Mouse (Mus musculus): ENCODE data around the gene Pknox2. TPM values are rescaled to one million over a fixed set of nuclear protein-coding genes. Genes with fewer than 3 reads are reported as not detected.

Gene Pknox2
- total RNA-seq, 1 experiment, result 1.8 TPM

- TF ChIP-seq MAFK (IDR thresholded peaks at IDR 0.05; ENCODE audit: insufficient read depth, low read depth, low read length) (no peak), ZC3H11A (IDR thresholded peaks at IDR 0.05; ENCODE audit: borderline replicate concordance, low read depth, low read length) (no peak), HCFC1 (IDR thresholded peaks at IDR 0.05; ENCODE audit: borderline replicate concordance, insufficient read depth, low read length) (no peak), ZNF384 (IDR thresholded peaks at IDR 0.05; ENCODE audit: low read depth, low read length) (no peak), CHD2 (IDR thresholded peaks at IDR 0.05; ENCODE audit: low read depth, low read length) (no peak)
- Histone ChIP-seq H3K4me3 (ENCODE audit: insufficient read depth in 1 of 2, low read depth in 1 of 2, low read length in 2 of 2, poor library complexity in 1 of 2, severe bottlenecking in 1 of 2) (no peak overlapping the region), H3K4me1 (ENCODE audit: control insufficient read depth in 2 of 2, insufficient read depth in 2 of 2, low read length in 2 of 2, poor library complexity in 1 of 2) (no peaks in the 10 kb centered on the region), H3K27ac (ENCODE audit: insufficient read depth, low read depth, low read length, poor library complexity, severe bottlenecking) (no peak overlapping the region), H3K36me3 (ENCODE audit: control insufficient read depth, insufficient read depth, low read length, poor library complexity, severe bottlenecking) (no peaks in the 10 kb centered on the region), H3K9ac (ENCODE audit: insufficient read depth, low read depth, low read length, poor library complexity, severe bottlenecking) (no peak overlapping the region), H3K9me3 (ENCODE audit: control insufficient read depth, insufficient read depth, low read depth, low read length) (no peaks in the 10 kb centered on the region)
- DNase-seq (ENCODE audit: low read depth, low spot score), result no peak
- in situ Hi-C loops (cut with MboI; ENCODE audit: low sequenced_read_pairs in 2 of 2, unreplicated experiment in 2 of 2), result no loop called here
Observed at GRCm38 (mm10) chr9:37123384-37123783, 23.8 kb downstream of the Pknox2 start.

DNA sequence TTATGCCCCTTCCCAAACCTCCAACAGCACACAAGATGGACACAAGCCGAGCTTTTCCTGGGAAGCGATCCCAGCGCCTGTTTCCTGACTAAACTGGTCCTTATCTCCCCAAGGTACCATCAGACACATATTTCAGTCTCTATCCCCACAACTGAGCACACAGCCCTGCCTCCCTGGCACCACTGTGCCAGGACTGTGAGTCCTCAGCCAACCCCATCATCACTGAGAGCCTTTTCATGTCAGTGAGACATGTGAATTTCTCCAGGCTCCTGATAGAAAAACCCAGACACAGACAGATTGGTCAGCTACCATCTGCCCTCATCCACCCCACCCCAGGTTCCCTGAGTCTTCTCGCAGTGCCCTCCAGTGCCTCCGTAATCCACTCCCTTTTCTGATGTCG, 24.2 kb downstream of the Pknox2 start:
- TF ChIP-seq HCFC1 (IDR thresholded peaks at IDR 0.05; ENCODE audit: borderline replicate concordance, insufficient read depth, low read length), result no peak
- no peak for TF ChIP-seq MAFK (IDR thresholded peaks at IDR 0.05; ENCODE audit: insufficient read depth, low read depth, low read length)
- TF ChIP-seq ZC3H11A (IDR thresholded peaks at IDR 0.05; ENCODE audit: borderline replicate concordance, low read depth, low read length), result no peak
- TF ChIP-seq ZNF384 (IDR thresholded peaks at IDR 0.05; ENCODE audit: low read depth, low read length), result no peak
- no peak for DNase-seq (ENCODE audit: low read depth, low spot score)
- H3K27ac ChIP-seq (ENCODE audit: insufficient read depth, low read depth, low read length, poor library complexity, severe bottlenecking), result no peak overlapping the region
- H3K9ac ChIP-seq (ENCODE audit: insufficient read depth, low read depth, low read length, poor library complexity, severe bottlenecking), result no peak overlapping the region
- H3K4me1 ChIP-seq (ENCODE audit: control insufficient read depth in 2 of 2, insufficient read depth in 2 of 2, low read length in 2 of 2, poor library complexity in 1 of 2), result no peaks in the 10 kb centered on the region
- H3K4me3 ChIP-seq (ENCODE audit: insufficient read depth in 1 of 2, low read depth in 1 of 2, low read length in 2 of 2, poor library complexity in 1 of 2, severe bottlenecking in 1 of 2), result no peak overlapping the region
- in situ Hi-C loops (cut with MboI; ENCODE audit: low sequenced_read_pairs in 2 of 2, unreplicated experiment in 2 of 2), result no loop called here
- no peaks in the 10 kb centered on the region for H3K36me3 ChIP-seq (ENCODE audit: control insufficient read depth, insufficient read depth, low read length, poor library complexity, severe bottlenecking)
- no peaks in the 10 kb centered on the region for H3K9me3 ChIP-seq (ENCODE audit: control insufficient read depth, insufficient read depth, low read depth, low read length)

GRCm38 (mm10) chr9:37122381-37122780, 24.8 kb downstream of the Pknox2 start:
- no peak for TF ChIP-seq MAFK (IDR thresholded peaks at IDR 0.05; ENCODE audit: insufficient read depth, low read depth, low read length)
- no peak for TF ChIP-seq ZNF384 (IDR thresholded peaks at IDR 0.05; ENCODE audit: low read depth, low read length)
- TF ChIP-seq HCFC1 (IDR thresholded peaks at IDR 0.05; ENCODE audit: borderline replicate concordance, insufficient read depth, low read length), result no peak
- no peak for TF ChIP-seq ZC3H11A (IDR thresholded peaks at IDR 0.05; ENCODE audit: borderline replicate concordance, low read depth, low read length)
- no peak for TF ChIP-seq CHD2 (IDR thresholded peaks at IDR 0.05; ENCODE audit: low read depth, low read length)
- in situ Hi-C loops (cut with MboI; ENCODE audit: low sequenced_read_pairs in 2 of 2, unreplicated experiment in 2 of 2), result no loop called here
- no peaks in the 10 kb centered on the region for H3K36me3 ChIP-seq (ENCODE audit: control insufficient read depth, insufficient read depth, low read length, poor library complexity, severe bottlenecking)
- peaks cover 1 to 2% of the 10 kb centered on the region in 2 experiments; a peak in 2 of 4 replicates for H3K4me1 ChIP-seq (ENCODE audit: control insufficient read depth in 2 of 2, insufficient read depth in 2 of 2, low read length in 2 of 2, poor library complexity in 1 of 2)
- H3K9me3 ChIP-seq (ENCODE audit: control insufficient read depth, insufficient read depth, low read depth, low read length), result no peaks in the 10 kb centered on the region
- no peak overlapping the region for H3K9ac ChIP-seq (ENCODE audit: insufficient read depth, low read depth, low read length, poor library complexity, severe bottlenecking)
- no peak overlapping the region for H3K27ac ChIP-seq (ENCODE audit: insufficient read depth, low read depth, low read length, poor library complexity, severe bottlenecking)
- H3K4me3 ChIP-seq (ENCODE audit: insufficient read depth in 1 of 2, low read depth in 1 of 2, low read length in 2 of 2, poor library complexity in 1 of 2, severe bottlenecking in 1 of 2), result no peak overlapping the region
- no peak for DNase-seq (ENCODE audit: low read depth, low spot score)

GRCm38 (mm10) chr9:37121761-37122331, 25.4 kb downstream of the Pknox2 start:
- TF ChIP-seq MAFK (IDR thresholded peaks at IDR 0.05; ENCODE audit: insufficient read depth, low read depth, low read length), result no peak
- DNase-seq (ENCODE audit: low read depth, low spot score), result no peak
- Histone ChIP-seq H3K9ac (ENCODE audit: insufficient read depth, low read depth, low read length, poor library complexity, severe bottlenecking) (no peak overlapping the region), H3K36me3 (ENCODE audit: control insufficient read depth, insufficient read depth, low read length, poor library complexity, severe bottlenecking) (no peaks in the 10 kb centered on the region), H3K9me3 (ENCODE audit: control insufficient read depth, insufficient read depth, low read depth, low read length) (no peaks in the 10 kb centered on the region), H3K27ac (ENCODE audit: insufficient read depth, low read depth, low read length, poor library complexity, severe bottlenecking) (no peak overlapping the region), H3K4me1 (ENCODE audit: control insufficient read depth in 2 of 2, insufficient read depth in 2 of 2, low read length in 2 of 2, poor library complexity in 1 of 2) (peaks cover 2% of the 10 kb centered on the region in 2 experiments; a peak in 2 of 4 replicates), H3K4me3 (ENCODE audit: insufficient read depth in 1 of 2, low read depth in 1 of 2, low read length in 2 of 2, poor library complexity in 1 of 2, severe bottlenecking in 1 of 2) (no peak overlapping the region)
- in situ Hi-C loops (cut with MboI; ENCODE audit: low sequenced_read_pairs in 2 of 2, unreplicated experiment in 2 of 2), result no loop called here

- Histone ChIP-seq H3K36me3 (ENCODE audit: control insufficient read depth, insufficient read depth, low read length, poor library complexity, severe bottlenecking) (no peaks in the 10 kb centered on the region), H3K27ac (ENCODE audit: insufficient read depth, low read depth, low read length, poor library complexity, severe bottlenecking) (no peak overlapping the region), H3K4me3 (ENCODE audit: insufficient read depth in 1 of 2, low read depth in 1 of 2, low read length in 2 of 2, poor library complexity in 1 of 2, severe bottlenecking in 1 of 2) (no peak overlapping the region), H3K9me3 (ENCODE audit: control insufficient read depth, insufficient read depth, low read depth, low read length) (no peaks in the 10 kb centered on the region), H3K9ac (ENCODE audit: insufficient read depth, low read depth, low read length, poor library complexity, severe bottlenecking) (no peak overlapping the region), H3K4me1 (ENCODE audit: control insufficient read depth in 2 of 2, insufficient read depth in 2 of 2, low read length in 2 of 2, poor library complexity in 1 of 2) (peaks cover 2% of the 10 kb centered on the region in 2 experiments; a peak in 2 of 4 replicates)
- TF ChIP-seq CHD2 (IDR thresholded peaks at IDR 0.05; ENCODE audit: low read depth, low read length) (no peak), ZNF384 (IDR thresholded peaks at IDR 0.05; ENCODE audit: low read depth, low read length) (no peak), MAFK (IDR thresholded peaks at IDR 0.05; ENCODE audit: insufficient read depth, low read depth, low read length) (no peak), HCFC1 (IDR thresholded peaks at IDR 0.05; ENCODE audit: borderline replicate concordance, insufficient read depth, low read length) (no peak), ZC3H11A (IDR thresholded peaks at IDR 0.05; ENCODE audit: borderline replicate concordance, low read depth, low read length) (no peak)
- in situ Hi-C loops (cut with MboI; ENCODE audit: low sequenced_read_pairs in 2 of 2, unreplicated experiment in 2 of 2), result no loop called here
- no peak for DNase-seq (ENCODE audit: low read depth, low spot score)
Observed at GRCm38 (mm10) chr9:37120801-37121200, 26.4 kb downstream of the Pknox2 start.

All from ES-E14 (cell line).